Mouse (Mus musculus) ES-Bruce4 (cell line): Measurements from ENCODE around the gene Csf3r.

Experiments used
- CTCF ChIP-seq: IDR thresholded peaks from one replicate; pipeline ENCODE4 v1.8.1; 2011; ENCODE audit warnings: low read depth, low read length
- EP300 ChIP-seq: IDR thresholded peaks from 2 replicates; pipeline ENCODE4 v1.6.1; 2011; ENCODE audit warnings: low read depth, low read length; ENCODE audit not compliant: insufficient read depth
- POLR2A ChIP-seq: IDR thresholded peaks from one replicate; pipeline ENCODE4 v1.8.1; 2011; ENCODE audit warnings: low read length; ENCODE audit not compliant: insufficient read depth

DNA sequence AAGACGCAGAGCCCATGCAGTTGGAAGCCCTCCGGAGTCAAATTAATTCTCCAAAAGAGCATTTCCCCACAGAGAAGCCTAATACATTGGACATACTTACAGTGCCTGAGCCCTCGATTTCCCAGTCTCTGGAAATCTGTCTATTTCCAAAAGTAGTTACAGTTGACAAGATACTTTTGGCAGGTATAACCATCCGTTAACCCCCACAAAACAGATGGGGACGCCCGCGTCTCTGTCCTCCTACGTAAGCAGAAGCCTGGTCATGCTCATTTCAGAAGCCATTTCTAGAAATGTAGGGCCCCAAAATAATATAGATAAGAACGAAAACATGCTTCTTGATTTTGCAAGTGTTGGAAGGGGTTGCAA, 34.6 kb downstream of the Csf3r start:
- no peak for TF ChIP-seq POLR2A
- TF ChIP-seq CTCF, result no peak
- no peak for TF ChIP-seq EP300
